Comparison of ENCODE assay signal across 8 mouse cellular contexts in the genomic region with DNA sequence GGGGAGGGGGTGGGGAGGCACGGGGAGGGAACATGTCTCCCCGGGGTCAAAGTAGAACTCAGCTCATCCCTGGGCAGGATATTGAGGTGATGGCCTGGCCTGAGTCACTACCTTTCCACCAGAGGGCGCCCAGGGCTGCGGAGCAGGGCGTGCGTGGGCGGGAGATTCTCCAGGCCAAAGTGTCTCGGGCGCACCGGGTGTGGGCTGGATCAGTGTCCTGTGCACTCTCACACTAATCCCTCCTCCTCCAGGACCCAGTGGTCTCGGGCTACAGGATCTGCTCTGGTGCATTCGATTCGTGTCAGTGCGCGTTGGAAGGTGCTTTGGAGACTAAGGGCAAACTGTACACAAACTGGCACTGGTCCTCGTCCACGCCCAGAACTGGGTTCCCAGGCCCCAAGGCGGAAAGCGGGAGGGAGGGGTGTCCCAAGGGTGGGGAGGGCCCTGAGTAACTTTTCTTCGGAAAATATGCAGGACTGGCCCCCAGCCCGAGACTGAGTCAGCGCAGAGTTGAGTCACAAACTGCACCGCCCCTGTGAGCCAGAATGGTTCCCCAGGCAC. TPM values are rescaled to one million over a fixed set of nuclear protein-coding genes. Genes with fewer than 3 reads are reported as not detected.
DNase-seq lines count a peak whose midpoint lies in the region; ATAC-seq and TF ChIP-seq lines count a peak whose summit lies in the region.

No protein-coding gene starts in this region.

- WGBS in forebrain, embryonic 12.5 days, result 6% methylated on average over 23 of the region's 23 CpGs
- 6% methylated on average over 23 of the region's 23 CpGs for WGBS in liver, postnatal 0 days (ENCODE audit: insufficient replicate concordance)
- 6% methylated on average over 23 of the region's 23 CpGs for WGBS in neural tube, embryonic 13.5 days
- WGBS in stomach, postnatal 0 days, result under 1% methylated on average over 22 of the region's 23 CpGs

- DNase-seq in ES-CJ7 (ENCODE audit: low read depth, low spot score), result peak; percentile 93
- DNase-seq in heart, postnatal 10 days, result peak; percentile 94
- peak; percentile 90 to 93 for DNase-seq in kidney, postnatal 4 days
- DNase-seq in liver, postnatal 0 days, result peak; percentile 92
- DNase-seq in stomach, postnatal 0 days (ENCODE audit: low spot score), result peak; percentile 89

- H3K4me1 ChIP-seq in forebrain, embryonic 12.5 days, result peaks cover 23% of the 10 kb centered on the region
- peaks cover 43% of the 10 kb centered on the region for H3K4me1 ChIP-seq in liver, postnatal 0 days (ENCODE audit: insufficient read depth)
- peaks cover 22% of the 10 kb centered on the region for H3K4me1 ChIP-seq in neural tube, embryonic 13.5 days (replicated peaks)
- H3K4me1 ChIP-seq in stomach, postnatal 0 days (replicated peaks; ENCODE audit: control insufficient read depth, insufficient read depth), result no peaks in the 10 kb centered on the region

- peak; percentile 96 for TF ChIP-seq CTCF in liver, postnatal 0 days (IDR thresholded peaks at IDR 0.05; ENCODE audit: low read depth)
- TF ChIP-seq CTCF in stomach, postnatal 0 days (IDR thresholded peaks at IDR 0.05; ENCODE audit: low read depth), result peak; percentile 94

- intact Hi-C loops in heart, postnatal 10 days (cut with DNase I), result loop anchor here (1.0 kb wide), 1 partner anchor 19 kb away; a partner anchor contains a TSS

- no peak overlapping the region for H3K27ac ChIP-seq in forebrain, embryonic 12.5 days
- H3K27ac ChIP-seq in liver, postnatal 0 days (ENCODE audit: low read depth), result 0 out of 2 replicates have a peak overlapping the region, but pooled peaks have one; percentile 41
- no peak overlapping the region for H3K27ac ChIP-seq in neural tube, embryonic 13.5 days (replicated peaks)
- peak overlapping the region; percentile 83 for H3K27ac ChIP-seq in stomach, postnatal 0 days (replicated peaks)

- H3K27me3 ChIP-seq in forebrain, embryonic 12.5 days, result peaks cover 14% of the 10 kb centered on the region; the same call in 1 of the 2 replicates
- no peaks in the 10 kb centered on the region for H3K27me3 ChIP-seq in liver, postnatal 0 days (ENCODE audit: insufficient read depth, low read length)
- no peaks in the 10 kb centered on the region for H3K27me3 ChIP-seq in neural tube, embryonic 13.5 days
- H3K27me3 ChIP-seq in stomach, postnatal 0 days (ENCODE audit: control insufficient read depth, insufficient read depth, low read length), result no peaks in the 10 kb centered on the region

- peaks cover 10% of the 10 kb centered on the region for H3K36me3 ChIP-seq in forebrain, embryonic 12.5 days (replicated peaks)
- peaks cover 11% of the 10 kb centered on the region for H3K36me3 ChIP-seq in liver, postnatal 0 days (replicated peaks; ENCODE audit: insufficient read depth, low read length)
- peaks cover 8% of the 10 kb centered on the region for H3K36me3 ChIP-seq in neural tube, embryonic 13.5 days
- peaks cover 5% of the 10 kb centered on the region; the same call in 1 of the 2 replicates for H3K36me3 ChIP-seq in stomach, postnatal 0 days (ENCODE audit: control insufficient read depth, insufficient read depth, low read length)

- peak overlapping the region; percentile 18 for H3K4me3 ChIP-seq in forebrain, embryonic 12.5 days (replicated peaks)
- peak overlapping the region; percentile 32 for H3K4me3 ChIP-seq in liver, postnatal 0 days (ENCODE audit: low read depth, low read length)
- peak overlapping the region; percentile 14 for H3K4me3 ChIP-seq in neural tube, embryonic 13.5 days
- peak overlapping the region; percentile 15 for H3K4me3 ChIP-seq in stomach, postnatal 0 days (ENCODE audit: low read depth, low read length)

- no peak for TF ChIP-seq EP300 in liver, postnatal 0 days (IDR thresholded peaks at IDR 0.05; ENCODE audit: low read depth)
- no peak for TF ChIP-seq EP300 in stomach, postnatal 0 days (optimal IDR thresholded peaks at IDR 0.05)

- peak overlapping the region; percentile 46 for H3K4me2 ChIP-seq in forebrain, embryonic 12.5 days
- peak overlapping the region; percentile 70 for H3K4me2 ChIP-seq in liver, postnatal 0 days (ENCODE audit: low read depth, low read length)
- peak overlapping the region; percentile 48 for H3K4me2 ChIP-seq in neural tube, embryonic 13.5 days
- peak overlapping the region; percentile 50 for H3K4me2 ChIP-seq in stomach, postnatal 0 days (replicated peaks; ENCODE audit: low read depth)

- no peaks in the 10 kb centered on the region for H3K9me3 ChIP-seq in forebrain, embryonic 12.5 days
- no peaks in the 10 kb centered on the region for H3K9me3 ChIP-seq in liver, postnatal 0 days (ENCODE audit: low read length)
- H3K9me3 ChIP-seq in neural tube, embryonic 13.5 days, result peaks cover 2% of the 10 kb centered on the region; the same call in 1 of the 2 replicates
- no peaks in the 10 kb centered on the region for H3K9me3 ChIP-seq in stomach, postnatal 0 days (ENCODE audit: control insufficient read depth, low read length)

- H3K9ac ChIP-seq in forebrain, embryonic 12.5 days, result peak overlapping the region; percentile 33; the same call in 1 of the 2 replicates
- H3K9ac ChIP-seq in liver, postnatal 0 days (replicated peaks), result peak overlapping the region; percentile 43; the same call in 1 of the 2 replicates
- H3K9ac ChIP-seq in neural tube, embryonic 13.5 days, result peak overlapping the region; percentile 43
- H3K9ac ChIP-seq in stomach, postnatal 0 days (ENCODE audit: low read length), result peak overlapping the region; percentile 23; the same call in 1 of the 2 replicates

- ATAC-seq in cerebellum, adult (ENCODE audit: insufficient number of reproducible peaks, low FRiP score, low TSS enrichment), result peak; percentile 61
- no peak for ATAC-seq in forebrain, embryonic 12.5 days (ENCODE audit: low FRiP score)
- ATAC-seq in liver, postnatal 0 days, result peak; percentile 71
- no peak for ATAC-seq in neural tube, embryonic 13.5 days (ENCODE audit: low read depth)
- peak; percentile 78 for ATAC-seq in stomach, postnatal 0 days (ENCODE audit: low FRiP score, low TSS enrichment)

RNA-seq across cellular contexts. Expression of a gene that starts 2.6 kb away (rescaled TPM):
- 165 and 169 TPM in 2 replicates for polyA plus RNA-seq in forebrain, embryonic 12.5 days (2016; fragmentation: Nextera tagmentation; extraction: Ambion mirVana)
- 100 to 1,000 TPM; 152 to 153 TPM for total RNA-seq in heart, postnatal 10 days (2021)
- 82.6 and 90.6 TPM in 2 replicates for polyA plus RNA-seq in liver, postnatal 0 days (2015; fragmentation: Nextera tagmentation; extraction: Ambion mirVana)
- 128 and 148 TPM in 2 replicates for polyA plus RNA-seq in neural tube, embryonic 13.5 days (2015; fragmentation: Nextera tagmentation; extraction: Ambion mirVana)
- polyA plus RNA-seq in stomach, postnatal 0 days (2015; fragmentation: Nextera tagmentation; extraction: Ambion mirVana), result 139 and 147 TPM in 2 replicates

RNA-seq across cellular contexts. Expression of a gene that starts 18.9 kb away (rescaled TPM):
- polyA plus RNA-seq in forebrain, embryonic 12.5 days (2016; fragmentation: Nextera tagmentation; extraction: Ambion mirVana), result 6.6 and 7.6 TPM in 2 replicates
- 100 to 1,000 TPM; 224 to 236 TPM for total RNA-seq in heart, postnatal 10 days (2021)
- 1.9 and 2.7 TPM in 2 replicates for polyA plus RNA-seq in liver, postnatal 0 days (2015; fragmentation: Nextera tagmentation; extraction: Ambion mirVana)
- polyA plus RNA-seq in neural tube, embryonic 13.5 days (2015; fragmentation: Nextera tagmentation; extraction: Ambion mirVana), result 9.3 and 12.6 TPM in 2 replicates
- 30.7 and 37.7 TPM in 2 replicates for polyA plus RNA-seq in stomach, postnatal 0 days (2015; fragmentation: Nextera tagmentation; extraction: Ambion mirVana)

RNA-seq across cellular contexts. Expression of a gene that starts 26.3 kb away (rescaled TPM):
- 1,130 and 1,137 TPM in 2 replicates for polyA plus RNA-seq in forebrain, embryonic 12.5 days (2016; fragmentation: Nextera tagmentation; extraction: Ambion mirVana)
- total RNA-seq in heart, postnatal 10 days (2021), result 100 to 1,000 TPM; 184 to 195 TPM
- 158 and 189 TPM in 2 replicates for polyA plus RNA-seq in liver, postnatal 0 days (2015; fragmentation: Nextera tagmentation; extraction: Ambion mirVana)
- polyA plus RNA-seq in neural tube, embryonic 13.5 days (2015; fragmentation: Nextera tagmentation; extraction: Ambion mirVana), result 1,338 and 1,452 TPM in 2 replicates
- 560 and 572 TPM in 2 replicates for polyA plus RNA-seq in stomach, postnatal 0 days (2015; fragmentation: Nextera tagmentation; extraction: Ambion mirVana)

Comparison
In these comparisons a context has a peak if more than half of its experiments do, and no peak if none do; other contexts are left out.
1. ATAC-seq: peak in cerebellum, adult (single experiment), liver, postnatal 0 days (single experiment) and stomach, postnatal 0 days (single experiment); none in forebrain, embryonic 12.5 days (single experiment) and neural tube, embryonic 13.5 days (single experiment).
2. H3K27ac ChIP-seq: peak in liver, postnatal 0 days (single experiment) and stomach, postnatal 0 days (single experiment); none in forebrain, embryonic 12.5 days (single experiment) and neural tube, embryonic 13.5 days (single experiment).
3. Peak in every context shown above with its lines, with median percentiles within 50 percentile points of each other: DNase-seq, H3K4me2 ChIP-seq, H3K4me3 ChIP-seq and H3K9ac ChIP-seq.